Mouse (Mus musculus): ENCODE data around the gene Cstl1.
"Not testable (repeated sequence)": the region's sequence is repeated elsewhere in the genome, so short reads cannot be mapped to it uniquely, and the experiment has no call there.

Cstl1 gene

DNA sequence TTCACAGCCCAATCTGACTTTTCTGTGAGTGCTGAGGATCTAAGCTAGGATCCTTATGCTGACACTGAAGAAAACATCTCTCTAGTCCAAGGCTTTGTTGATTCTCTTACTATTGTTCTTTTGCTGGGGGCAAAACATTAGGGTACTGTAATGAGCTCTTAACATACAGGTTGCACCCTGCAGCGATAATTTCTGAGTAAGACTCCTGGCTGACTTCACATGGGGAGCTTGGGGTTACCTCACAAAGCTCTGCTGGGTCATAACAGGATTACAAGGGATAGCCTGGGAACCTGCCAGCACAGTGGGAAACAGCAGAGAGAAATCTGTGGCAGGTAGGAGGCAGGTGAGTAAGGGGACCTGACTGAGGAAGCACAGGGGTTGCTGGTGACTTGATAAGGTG lies at the start of gene Cstl1:
TSS of gene Cstl1 (plus strand) at position 301 of the 400 bp plus-strand sequence.
- in situ Hi-C loops (cut with MboI; ENCODE audit: low pct_unique_long_range_greater_than_20kb in 1 of 2, low sequenced_read_pairs in 2 of 2, unreplicated experiment in 1 of 2): loop anchor here (5.0 to 10.0 kb wide), 3 partner anchors 87 to 155 kb away; partner anchors contain the start of gene Cst9 (in 1 of the 2)

DNA sequence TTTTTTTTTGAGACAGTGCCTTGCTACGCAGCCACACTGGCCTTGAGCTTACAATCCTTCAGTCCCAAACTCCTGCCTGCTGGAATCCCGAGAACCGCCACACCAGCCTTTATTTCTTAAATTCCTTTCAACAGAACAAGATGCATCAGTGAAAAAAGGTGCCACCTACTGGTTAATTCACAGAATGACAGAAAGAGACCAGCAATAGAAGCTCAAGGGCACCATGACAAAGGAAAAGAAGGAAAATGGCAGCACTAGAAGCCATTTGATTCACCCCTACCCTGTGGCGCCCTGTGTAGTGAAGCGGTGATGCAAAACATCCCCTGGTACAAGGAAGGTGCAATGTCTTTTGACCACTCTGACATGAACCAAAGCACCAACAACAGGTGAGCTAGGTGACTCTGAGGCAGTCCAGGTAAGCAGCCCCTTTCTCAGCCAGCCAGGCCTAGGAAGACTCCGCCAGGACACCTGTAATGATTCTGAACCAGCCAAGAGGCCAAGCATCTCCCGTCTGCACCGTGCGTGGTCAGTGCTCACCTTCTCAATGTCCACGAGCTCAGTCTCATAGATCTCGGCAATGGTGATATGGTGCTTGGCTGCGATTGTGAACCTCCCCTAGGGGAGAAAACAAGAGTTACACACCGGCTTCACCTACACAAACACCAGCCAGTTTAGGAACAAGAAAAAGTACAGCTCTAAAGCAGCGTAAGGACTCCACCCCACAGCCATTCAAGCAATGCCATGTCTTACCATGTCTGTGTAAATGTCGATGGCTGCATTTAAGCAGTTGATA lies 43.6 kb upstream of the Cstl1 start:
- in situ Hi-C loops (cut with MboI; ENCODE audit: low pct_unique_long_range_greater_than_20kb in 1 of 2, low sequenced_read_pairs in 2 of 2, unreplicated experiment in 1 of 2): no loop called here

- in situ Hi-C loops (cut with MboI; ENCODE audit: low pct_unique_long_range_greater_than_20kb in 1 of 2, low sequenced_read_pairs in 2 of 2, unreplicated experiment in 1 of 2): no loop called here
Observed at GRCm38 (mm10) chr2:148707202-148707530, 43.0 kb upstream of the Cstl1 start.

DNA sequence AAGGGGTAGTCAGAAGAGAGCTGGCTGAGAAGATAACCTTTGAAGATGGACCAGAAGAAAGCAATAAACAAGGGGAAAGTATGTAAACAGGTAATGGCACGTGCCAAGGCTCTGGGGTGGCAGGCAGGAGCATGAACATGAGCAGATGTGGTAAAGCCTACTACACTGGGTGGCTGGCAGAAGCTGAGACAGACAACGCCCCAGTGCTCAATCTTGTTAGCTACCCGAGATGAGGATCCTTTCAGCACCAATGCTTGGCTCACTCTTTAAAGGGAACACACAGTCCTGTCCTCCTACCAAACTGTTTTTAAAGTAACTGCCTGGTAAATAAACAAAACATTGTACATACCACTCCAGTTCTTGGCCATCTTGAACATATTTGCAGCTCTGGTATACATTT lies 37.8 kb upstream of the Cstl1 start:
- in situ Hi-C loops (cut with MboI; ENCODE audit: low pct_unique_long_range_greater_than_20kb in 1 of 2, low sequenced_read_pairs in 2 of 2, unreplicated experiment in 1 of 2): no loop called here

DNA sequence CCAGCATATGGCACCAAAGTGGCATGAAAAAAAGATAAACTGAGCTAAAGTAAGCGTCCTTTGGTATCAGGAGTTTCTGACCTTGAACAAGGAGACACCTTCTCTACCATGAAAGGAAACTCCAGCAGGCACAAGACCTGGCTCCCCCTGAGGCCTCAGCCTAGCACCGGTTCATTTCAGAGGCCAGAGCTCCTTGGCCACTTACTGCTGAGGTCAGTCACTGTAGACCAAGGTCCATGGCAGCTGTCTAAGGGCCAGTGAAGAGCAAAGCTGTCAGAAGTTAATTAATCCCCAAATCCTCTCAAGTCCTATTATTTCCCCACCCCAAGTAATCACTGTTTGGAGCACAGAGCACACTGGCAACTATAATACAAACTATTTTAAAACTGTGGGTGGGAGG lies 33.1 kb upstream of the Cstl1 start:
- in situ Hi-C loops (cut with MboI; ENCODE audit: low pct_unique_long_range_greater_than_20kb in 1 of 2, low sequenced_read_pairs in 2 of 2, unreplicated experiment in 1 of 2): no loop called here

DNA sequence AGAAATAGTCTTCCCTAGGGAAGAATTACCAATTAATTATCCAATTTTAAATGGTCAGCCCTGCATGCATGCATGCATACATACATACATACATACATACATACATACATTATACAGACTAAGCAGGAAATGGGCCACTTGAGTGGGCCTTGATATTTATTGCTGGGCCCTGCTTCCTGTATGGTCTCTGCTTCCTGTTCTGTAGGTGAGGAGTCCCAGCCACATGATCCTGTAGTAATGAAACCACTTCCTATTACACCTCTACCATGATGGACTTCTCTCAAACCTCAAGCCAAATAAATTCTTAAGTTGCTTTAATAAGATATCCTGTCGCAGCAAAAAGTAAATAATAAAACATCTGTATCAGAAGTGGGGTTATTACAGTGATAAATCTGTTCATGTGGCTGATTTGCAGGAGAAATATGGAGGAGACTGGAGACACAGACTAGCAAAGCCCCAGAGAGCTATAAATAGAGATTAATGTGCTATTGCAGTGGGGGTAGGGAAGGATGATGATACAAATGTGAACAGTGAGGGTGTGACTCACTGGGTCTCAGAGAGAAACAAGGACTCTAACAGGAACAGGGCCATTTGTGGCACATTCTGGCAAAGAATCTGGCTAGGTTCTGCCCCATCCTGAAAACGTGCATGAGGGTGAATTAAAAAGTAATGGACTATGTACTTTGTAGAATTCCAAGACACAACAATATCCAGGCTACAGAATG lies 30.7 kb upstream of the Cstl1 start:
- in situ Hi-C loops (cut with MboI; ENCODE audit: low pct_unique_long_range_greater_than_20kb in 1 of 2, low sequenced_read_pairs in 2 of 2, unreplicated experiment in 1 of 2): no loop called here

DNA sequence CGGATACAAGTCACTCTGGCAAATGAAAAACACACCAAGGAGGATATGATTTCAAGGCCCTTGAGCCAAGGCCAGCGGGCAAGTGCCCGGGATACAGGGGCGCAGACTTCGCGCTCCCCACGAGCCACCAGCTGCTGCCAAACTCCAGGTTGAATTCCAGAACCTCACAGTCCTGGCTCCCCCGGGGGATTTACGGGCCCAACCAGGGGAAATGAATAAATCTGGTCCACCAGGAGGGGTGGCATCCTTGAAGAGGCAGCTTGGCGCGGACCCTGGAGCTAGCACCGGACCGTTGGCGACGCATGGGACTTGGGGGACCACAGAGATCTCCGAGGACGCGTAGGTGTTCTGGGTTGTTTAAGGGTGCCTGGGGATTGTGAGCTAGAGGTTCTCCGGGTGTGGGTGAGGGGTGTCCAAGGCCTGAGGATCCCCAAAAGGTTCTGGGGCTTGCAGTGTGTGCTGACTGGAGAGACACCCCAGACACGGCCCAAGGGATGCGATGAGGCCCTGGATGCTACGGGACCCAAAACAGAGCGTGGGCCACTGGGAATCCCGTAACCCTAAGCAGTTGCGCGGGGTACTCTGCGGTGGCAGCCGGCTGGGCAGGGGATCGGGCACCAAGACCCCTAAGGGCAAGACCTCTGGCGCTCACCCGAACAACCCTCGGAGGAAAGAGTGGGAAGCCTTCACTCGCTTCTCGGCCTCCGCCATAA lies 18.4 kb upstream of the Cstl1 start:
- in situ Hi-C loops (cut with MboI; ENCODE audit: low pct_unique_long_range_greater_than_20kb in 1 of 2, low sequenced_read_pairs in 2 of 2, unreplicated experiment in 1 of 2): no loop called here

DNA sequence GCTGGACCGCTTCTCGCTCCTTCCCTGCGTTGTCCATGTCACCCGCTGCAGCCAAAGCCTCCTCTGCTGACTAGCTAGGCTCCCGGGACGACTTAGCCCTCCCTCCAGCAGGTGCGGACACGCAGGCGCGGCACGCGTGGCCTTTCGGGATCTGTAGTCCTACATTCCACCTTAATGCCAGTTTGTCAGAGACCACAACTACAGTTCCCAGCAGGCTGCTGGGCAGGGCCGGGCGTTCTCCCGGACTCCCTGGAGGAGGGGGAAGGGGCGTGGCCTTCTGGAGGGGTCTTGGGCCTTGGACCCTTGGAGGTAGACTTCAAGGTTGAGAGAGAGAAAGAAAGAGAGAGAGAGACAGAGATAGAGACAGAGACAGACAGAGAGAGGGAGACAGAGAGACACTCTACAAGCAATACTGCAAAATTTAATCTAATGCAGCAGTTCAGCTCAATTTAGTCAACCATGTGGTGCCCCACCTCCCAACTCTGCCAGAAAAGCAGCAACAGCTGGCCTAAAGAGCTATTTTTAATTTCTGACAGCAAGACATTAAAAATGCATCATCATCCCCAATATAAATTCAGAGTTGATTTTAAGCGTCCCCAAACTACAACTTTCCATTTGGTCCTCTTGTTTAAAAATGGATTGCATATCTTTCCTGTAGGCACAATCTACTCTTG lies 17.7 kb upstream of the Cstl1 start, which contains the start of gene Napb:
TSS of gene Napb (minus strand) at position 141 of the 674 bp plus-strand sequence.
- in situ Hi-C loops (cut with MboI; ENCODE audit: low pct_unique_long_range_greater_than_20kb in 1 of 2, low sequenced_read_pairs in 2 of 2, unreplicated experiment in 1 of 2): no loop called here

DNA sequence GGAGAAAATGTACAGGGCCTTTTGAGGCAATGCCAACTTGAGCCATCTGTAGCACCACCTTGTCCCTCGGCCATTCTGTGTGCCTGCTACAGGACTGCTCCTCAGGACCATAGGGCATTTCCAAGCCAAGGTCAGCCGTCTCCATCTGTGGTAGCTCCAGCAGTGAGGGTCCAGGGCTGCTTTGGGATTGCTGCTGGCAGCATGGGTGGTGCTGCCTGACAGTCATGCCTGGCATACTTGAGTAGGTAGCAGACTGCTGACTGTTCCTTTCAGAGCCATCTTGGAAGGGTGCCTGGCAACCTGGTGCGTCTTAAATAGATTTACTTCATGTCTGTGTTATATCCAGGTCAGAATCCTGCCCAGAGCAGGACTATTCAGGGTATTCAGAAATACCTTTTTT lies 7.2 kb upstream of the Cstl1 start:
- in situ Hi-C loops (cut with MboI; ENCODE audit: low pct_unique_long_range_greater_than_20kb in 1 of 2, low sequenced_read_pairs in 2 of 2, unreplicated experiment in 1 of 2): no loop called here

- in situ Hi-C loops (cut with MboI; ENCODE audit: low pct_unique_long_range_greater_than_20kb in 1 of 2, low sequenced_read_pairs in 2 of 2, unreplicated experiment in 1 of 2): no loop called here
Observed at GRCm38 (mm10) chr2:148743846-148744407, 6.2 kb upstream of the Cstl1 start.

DNA sequence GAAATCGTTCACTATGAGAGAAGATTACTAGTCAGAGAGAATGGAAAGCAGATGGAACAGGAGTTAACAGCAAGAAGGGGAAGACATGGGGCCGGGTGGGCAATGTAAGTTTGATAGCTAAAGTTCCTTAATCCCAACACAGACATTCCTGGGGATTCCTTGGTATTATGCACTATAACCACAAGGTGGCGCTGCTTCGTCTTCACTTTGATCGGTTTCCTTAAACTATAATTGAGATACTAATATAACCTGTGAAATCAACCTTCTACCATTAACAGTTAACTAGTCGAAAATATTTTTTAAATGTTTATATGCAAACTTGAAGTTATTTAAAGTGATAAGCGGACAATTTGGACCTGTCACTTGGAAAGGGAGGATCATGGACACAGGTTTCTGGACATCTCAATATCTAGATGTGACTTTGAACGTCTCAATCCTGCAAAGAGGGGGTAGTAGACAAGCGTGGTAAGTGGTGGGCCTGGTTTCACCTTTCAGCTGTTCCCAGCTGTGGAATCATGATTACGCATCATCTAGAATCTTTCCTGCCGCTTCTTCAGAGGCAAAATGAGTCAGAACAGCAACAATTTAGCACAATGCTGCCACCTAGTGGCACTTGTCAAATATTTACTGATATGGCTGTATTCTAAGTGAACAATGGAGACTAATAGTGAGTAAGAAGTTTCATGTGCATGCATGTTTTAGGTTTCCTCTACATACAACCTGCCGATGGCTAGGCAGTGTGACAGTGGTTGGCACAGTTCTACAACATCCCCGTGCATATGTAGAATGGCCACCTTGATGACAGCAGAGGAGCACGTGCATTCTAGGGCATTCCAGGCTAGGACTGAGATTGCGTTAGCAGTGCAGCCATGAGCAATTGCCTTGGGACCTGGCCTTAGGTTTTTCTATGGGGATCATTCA lies 2.0 kb downstream of the Cstl1 start:
- in situ Hi-C loops (cut with MboI; ENCODE audit: low pct_unique_long_range_greater_than_20kb in 1 of 2, low sequenced_read_pairs in 2 of 2, unreplicated experiment in 1 of 2): loop anchor here (5.0 to 10.0 kb wide), 3 partner anchors 85 to 153 kb away; partner anchors contain the start of gene Cst9 (in 1 of the 2)

DNA sequence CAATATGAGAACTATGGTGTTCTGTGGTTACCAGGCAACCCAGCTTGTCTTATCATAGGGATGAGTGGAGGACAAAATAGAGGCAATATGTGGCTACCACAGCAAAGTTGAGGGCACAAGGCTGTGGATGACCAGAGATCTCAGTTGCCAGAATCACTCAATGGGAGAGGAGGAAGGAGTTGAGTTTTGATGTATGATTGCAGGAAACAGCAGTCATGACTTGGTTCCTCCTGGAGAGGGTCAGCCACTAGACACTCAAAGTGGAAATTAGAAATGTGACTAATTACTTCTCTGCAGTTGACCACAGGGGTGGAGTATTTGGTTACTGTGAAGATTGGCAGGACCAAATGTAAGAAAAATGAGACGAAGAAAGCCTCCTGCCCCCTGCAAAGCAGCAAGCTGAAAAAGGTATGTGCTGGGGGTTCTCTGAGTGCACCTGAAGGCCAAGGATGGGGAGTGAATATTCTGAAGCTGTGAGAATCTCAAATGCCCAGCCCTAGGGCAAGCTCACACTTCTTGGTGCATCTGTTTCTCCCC lies 4.2 kb downstream of the Cstl1 start:
- in situ Hi-C loops (cut with MboI; ENCODE audit: low pct_unique_long_range_greater_than_20kb in 1 of 2, low sequenced_read_pairs in 2 of 2, unreplicated experiment in 1 of 2): loop anchor here (5.0 to 10.0 kb wide), 3 partner anchors 83 to 150 kb away; partner anchors contain the start of gene Cst9 (in 1 of the 2)

GRCm38 (mm10) chr2:148763648-148764388 lies 13.7 kb downstream of the Cstl1 start:
- in situ Hi-C loops (cut with MboI; ENCODE audit: low pct_unique_long_range_greater_than_20kb in 1 of 2, low sequenced_read_pairs in 2 of 2, unreplicated experiment in 1 of 2): no loop called here

DNA sequence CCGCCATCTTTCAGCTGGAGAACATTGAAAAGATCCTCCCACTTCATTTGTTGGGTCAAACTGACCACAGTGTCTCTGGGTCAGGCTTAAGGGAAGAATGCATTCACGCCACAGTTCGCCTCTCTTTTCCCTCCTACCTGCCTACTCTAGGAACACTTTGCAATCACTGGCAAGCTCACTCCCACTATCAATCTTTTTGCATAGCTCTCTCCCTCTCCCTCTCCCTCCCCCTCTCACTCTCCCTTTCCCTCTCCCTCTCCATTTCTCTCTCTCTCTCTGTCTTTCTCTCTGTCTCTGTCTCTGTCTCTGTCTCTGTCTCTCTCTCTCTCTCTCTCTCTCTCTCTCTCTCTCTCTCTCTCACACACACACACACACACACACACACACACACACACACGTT lies 21.2 kb downstream of the Cstl1 start, which contains the start of gene Cst11:
TSS of gene Cst11 (minus strand) at position 101 of the 400 bp plus-strand sequence.
- in situ Hi-C loops (cut with MboI; ENCODE audit: low pct_unique_long_range_greater_than_20kb in 1 of 2, low sequenced_read_pairs in 2 of 2, unreplicated experiment in 1 of 2): not testable (repeated sequence)

GRCm38 (mm10) chr2:148781709-148782108 lies 31.6 kb downstream of the Cstl1 start, which contains the start of gene 8030411F24Rik:
8030411F24Rik (plus strand) TSS chr2:148782009.
- in situ Hi-C loops (cut with MboI; ENCODE audit: low pct_unique_long_range_greater_than_20kb in 1 of 2, low sequenced_read_pairs in 2 of 2, unreplicated experiment in 1 of 2): no loop called here

- in situ Hi-C loops (cut with MboI; ENCODE audit: low pct_unique_long_range_greater_than_20kb in 1 of 2, low sequenced_read_pairs in 2 of 2, unreplicated experiment in 1 of 2): no loop called here
Observed at GRCm38 (mm10) chr2:148789142-148789541, 39.0 kb downstream of the Cstl1 start, which contains the start of gene Cst12. Cst12 (plus strand) TSS chr2:148789361.
